Mouse (Mus musculus): ENCODE data around the gene Prrc2a.

The Prrc2a gene

GRCm38 (mm10) chr17:35162121-35162520 is 2.6 kb downstream of the Prrc2a start:
- no peak for DNase-seq (ENCODE audit: low spot score)

- DNase-seq (ENCODE audit: low spot score): no peak
These were observed 3.3 kb downstream of the Prrc2a start for GRCm38 (mm10) chr17:35161421-35161820.

- no peak for DNase-seq (ENCODE audit: low spot score)
These were observed 5.1 kb downstream of the Prrc2a start for GRCm38 (mm10) chr17:35159638-35160037.

- no peak for DNase-seq (ENCODE audit: low spot score)
These were observed 5.7 kb downstream of the Prrc2a start for GRCm38 (mm10) chr17:35158850-35159593.

GRCm38 (mm10) chr17:35157661-35158175 is 7.0 kb downstream of the Prrc2a start:
- DNase-seq (ENCODE audit: low spot score): no peak

- DNase-seq (ENCODE audit: low spot score): no peak
These were observed 7.4 kb downstream of the Prrc2a start for GRCm38 (mm10) chr17:35157254-35157653.

GRCm38 (mm10) chr17:35156461-35157200 is 8.1 kb downstream of the Prrc2a start:
- DNase-seq (ENCODE audit: low spot score): no peak

DNA sequence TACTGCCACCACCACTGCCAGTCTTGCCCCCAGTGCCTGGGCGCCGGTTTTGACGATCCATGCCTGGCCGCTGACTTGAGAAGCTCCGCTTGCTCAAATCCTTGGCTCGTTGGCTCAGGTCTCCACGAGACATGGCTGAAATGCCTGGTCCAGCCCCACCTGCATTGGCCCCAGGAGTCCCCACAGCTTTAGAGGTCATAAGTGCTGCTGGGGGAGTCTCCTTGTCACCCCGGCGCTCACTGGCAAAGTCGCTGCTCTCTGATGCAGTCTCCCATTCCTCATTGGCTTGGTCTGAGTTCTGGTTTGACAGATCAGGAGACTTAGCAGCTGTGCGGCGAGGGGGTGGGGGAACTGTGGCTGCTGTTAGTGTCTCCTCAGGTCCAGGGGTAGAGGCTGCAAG is 9.2 kb downstream of the Prrc2a start:
- DNase-seq (ENCODE audit: low spot score): no peak

DNA sequence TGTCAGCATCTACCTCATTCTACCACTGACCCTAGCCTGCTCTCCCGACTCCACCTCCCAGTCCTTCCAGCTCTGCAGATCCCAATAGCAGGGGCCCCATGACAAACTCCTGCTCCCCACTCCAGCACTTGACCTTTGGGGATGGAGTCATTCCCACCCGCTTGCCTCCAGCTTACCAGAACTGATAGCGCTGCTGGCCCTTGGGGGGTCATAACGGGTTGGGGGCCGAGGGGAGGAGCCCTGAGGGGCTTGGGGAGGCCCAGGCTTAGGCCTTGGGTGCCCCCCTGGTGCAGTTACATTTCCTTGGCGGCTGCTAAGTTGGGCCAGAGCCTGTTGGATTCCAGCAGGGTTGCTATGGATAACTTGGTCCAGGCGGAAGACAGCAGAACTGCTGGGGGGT is 10.1 kb downstream of the Prrc2a start:
- DNase-seq (ENCODE audit: low spot score): no peak

- no peak for DNase-seq (ENCODE audit: low spot score)
These were observed 10.8 kb downstream of the Prrc2a start for GRCm38 (mm10) chr17:35153931-35154330.

GRCm38 (mm10) chr17:35153077-35153476 is 11.6 kb downstream of the Prrc2a start:
- DNase-seq (ENCODE audit: low spot score): no peak

DNA sequence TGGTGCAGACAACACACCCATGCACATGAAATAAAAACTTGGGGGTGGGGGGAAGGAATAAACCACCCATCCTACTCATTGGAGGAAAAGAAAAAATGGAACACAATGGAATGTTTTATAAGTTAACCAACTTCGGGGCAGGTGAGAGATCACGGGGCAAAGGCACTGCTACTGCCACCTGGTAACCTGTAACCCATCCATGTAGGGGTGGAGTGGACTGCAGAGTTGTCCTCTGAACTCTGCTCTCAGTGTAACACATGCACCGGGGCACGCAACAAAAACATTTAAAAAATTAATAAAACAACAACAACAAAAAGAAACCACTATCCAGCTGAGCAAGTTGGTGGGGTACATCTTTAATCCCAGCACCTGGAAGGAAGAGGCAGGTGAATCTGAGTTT is 12.6 kb downstream of the Prrc2a start:
- DNase-seq (ENCODE audit: low spot score): no peak

GRCm38 (mm10) chr17:35147922-35148639 is 16.6 kb downstream of the Prrc2a start:
- no peak for DNase-seq (ENCODE audit: low spot score)

- no peak for DNase-seq (ENCODE audit: low spot score)
These were observed 17.3 kb downstream of the Prrc2a start for GRCm38 (mm10) chr17:35147348-35147747.

DNA sequence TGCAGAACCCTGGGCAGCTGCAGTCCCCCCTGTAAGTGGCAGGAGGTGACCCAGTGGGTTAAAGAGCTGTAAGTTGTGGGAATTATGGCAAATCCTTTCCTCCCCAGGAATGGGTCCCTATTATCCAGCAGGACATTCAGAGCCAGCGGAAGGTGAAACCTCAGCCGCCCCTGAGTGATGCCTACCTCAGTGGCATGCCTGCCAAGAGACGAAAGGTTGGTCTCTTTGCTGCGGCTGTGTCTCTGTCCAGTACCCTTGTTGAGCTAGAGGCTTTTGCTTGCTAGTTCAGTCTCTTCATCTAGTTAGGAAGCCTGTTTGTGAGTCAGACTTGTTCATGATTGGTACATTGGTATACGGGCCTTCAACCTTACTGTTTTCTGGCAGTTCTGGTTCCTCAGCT is 18.6 kb downstream of the Prrc2a start:
- no peak for DNase-seq (ENCODE audit: low spot score)

DNA sequence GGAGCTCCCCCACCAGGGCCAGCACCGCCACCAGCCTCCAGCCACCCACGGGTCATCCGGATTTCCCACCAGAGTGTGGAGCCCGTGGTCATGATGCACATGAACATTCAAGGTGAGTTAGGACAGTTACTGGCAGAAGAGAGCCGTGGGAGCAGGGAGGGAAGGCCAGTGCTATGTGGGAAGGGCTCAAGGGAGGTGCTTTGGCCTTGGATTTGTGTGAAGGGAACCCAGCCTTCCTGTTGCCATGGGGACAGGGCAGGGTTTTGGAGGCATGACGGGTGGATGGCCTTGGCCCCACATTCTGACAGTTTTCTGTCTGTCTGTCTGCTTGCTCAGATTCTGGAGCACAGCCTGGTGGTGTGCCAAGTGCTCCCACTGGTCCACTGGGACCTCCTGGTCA is 22.7 kb downstream of the Prrc2a start:
- DNase-seq (ENCODE audit: low spot score): no peak

DNA sequence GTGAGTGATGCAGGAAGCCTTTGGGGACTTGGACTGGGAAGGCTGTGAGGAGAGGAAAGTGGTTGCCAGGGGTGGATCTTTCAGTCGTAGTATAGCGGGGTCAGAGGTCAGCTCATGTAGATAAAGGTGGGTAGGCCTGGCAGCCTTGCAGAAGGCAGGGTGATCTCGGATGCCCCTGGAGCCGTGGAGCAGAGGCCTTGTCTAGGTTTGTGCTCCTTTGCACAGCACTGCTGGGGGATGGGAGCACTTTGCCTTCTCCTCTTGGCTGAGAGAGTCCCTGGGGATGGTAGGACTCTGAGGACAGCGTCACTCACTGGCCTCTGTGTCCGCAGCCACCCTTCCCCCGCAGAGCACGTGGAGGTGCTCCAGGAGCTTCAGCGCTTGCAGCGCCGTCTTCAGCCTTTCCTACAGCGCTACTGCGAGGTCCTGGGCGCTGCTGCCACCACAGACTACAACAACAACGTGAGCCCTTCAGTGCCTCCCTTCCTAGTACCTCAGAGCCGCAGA is 24.2 kb downstream of the Prrc2a start:
- DNase-seq (ENCODE audit: low spot score): no peak

- DNase-seq (ENCODE audit: low spot score): no peak
These were observed 25.4 kb downstream of the Prrc2a start for GRCm38 (mm10) chr17:35139269-35139668.

- no peak for DNase-seq (ENCODE audit: low spot score)
These were observed 28.9 kb downstream of the Prrc2a start for GRCm38 (mm10) chr17:35135591-35136320.

DNA sequence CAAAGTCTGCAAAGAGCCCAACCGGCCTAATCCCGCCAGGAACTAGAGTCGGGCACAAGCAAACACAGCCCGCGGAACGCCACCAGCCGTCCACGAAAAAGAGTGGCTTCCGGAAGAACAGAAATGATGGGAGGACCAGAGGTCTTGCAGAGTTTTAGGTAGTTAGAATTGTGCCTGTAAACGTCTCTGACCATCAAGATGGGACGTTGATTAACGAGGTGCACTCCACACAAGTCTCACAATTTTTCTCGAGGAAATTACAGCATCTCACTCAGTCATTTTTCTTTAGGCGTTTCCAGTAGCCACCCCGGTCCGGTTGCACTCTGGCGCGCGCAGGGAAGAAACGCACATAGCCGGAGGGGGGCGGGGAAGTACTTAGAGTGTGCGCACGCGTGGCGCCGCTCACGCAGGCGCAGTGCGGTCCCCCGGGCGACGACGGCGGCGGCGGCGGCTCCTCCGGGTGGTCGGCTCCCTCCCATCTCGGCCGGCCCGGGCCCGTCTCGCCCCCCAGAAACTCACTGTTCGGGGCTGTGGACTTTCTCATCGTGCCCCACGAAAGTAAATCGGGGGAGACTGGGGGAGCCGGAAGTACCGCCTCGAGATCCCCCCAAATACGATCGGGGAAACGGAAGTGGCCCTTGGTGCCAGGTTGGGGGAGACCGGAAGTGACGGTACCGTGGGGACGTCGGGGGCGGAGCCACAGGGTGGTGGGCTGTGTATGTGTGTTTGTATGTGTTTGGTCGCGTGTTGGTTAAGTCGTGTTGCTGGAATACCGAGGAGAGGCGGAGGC is 29.7 kb downstream of the Prrc2a start, which contains the start of gene Bag6:
Gene Bag6, plus strand, starts transcription at position 378 of the 790 bp plus-strand sequence.
- DNase-seq (ENCODE audit: low spot score): peak; percentile 94

DNA sequence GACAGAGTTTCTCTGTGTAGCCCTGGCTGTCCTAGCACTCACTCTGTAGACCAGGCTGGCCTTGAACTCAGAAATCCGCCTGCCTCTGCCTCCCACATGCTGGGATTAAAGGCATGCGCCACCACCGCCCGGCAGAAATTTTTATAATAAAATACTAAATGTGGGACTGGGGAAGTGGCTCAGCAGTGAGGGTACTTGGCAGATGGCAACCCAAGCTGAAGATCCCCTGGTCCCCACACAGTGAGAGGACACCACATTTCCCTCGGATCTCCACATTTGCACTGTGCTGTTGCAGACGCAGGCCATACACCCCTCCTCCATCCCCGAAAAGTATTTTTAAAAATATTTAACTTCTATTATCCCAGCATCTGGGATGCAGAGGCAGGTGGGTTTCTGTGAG is 31.2 kb downstream of the Prrc2a start:
- no peak for DNase-seq (ENCODE audit: low spot score)

Data from embryo, embryonic 10 days (tissue).